ENCODE assay signal across 10 mouse cellular contexts in genomic region chr3:134390472-134391336, GRCm38 (mm10).
DNase-seq lines count a peak whose midpoint lies in the region; ATAC-seq lines count a peak whose summit lies in the region.
"Had no signal": no experiment of that assay in that cellular context is flagged by ENCODE, and none has a peak within 500 bp of the region (broad histone marks: within the 10 kb centered on the region; RNA-seq: fewer than 3 reads in every experiment).

No protein-coding gene starts in this region.

- peak; percentile 98 for ATAC-seq in hindbrain, embryonic 15.5 days (ENCODE audit: low FRiP score, low read depth)
- no peak for ATAC-seq in hindbrain, embryonic 11.5 days (ENCODE audit: low FRiP score)

- H3K4me1 ChIP-seq in hindbrain, embryonic 15.5 days (replicated peaks), result no peaks in the 10 kb centered on the region
- H3K4me1 ChIP-seq in hindbrain, embryonic 11.5 days (replicated peaks; ENCODE audit: control insufficient read depth, insufficient read depth, low read length), result no peaks in the 10 kb centered on the region

- no peak for DNase-seq in hindbrain, embryonic 11.5 days (ENCODE audit: low spot score)
- DNase-seq in NIH3T3 (ENCODE audit: low read depth) (peak; percentile 2), MN1 (ENCODE audit: low spot score) (no peak)
- peak; percentile 60 for DNase-seq in brain, adult 2 months (ENCODE audit: low read depth, low spot score)
- DNase-seq in heart, adult 9 months (ENCODE audit: low spot score in 2 of 2), result peak; percentile 9 to 36
- DNase-seq in embryo, embryonic 9.5 days (ENCODE audit: extremely low spot score), result no peak
- no peak for DNase-seq in lung, postnatal 25 days (ENCODE audit: low spot score)
- DNase-seq: thymus, postnatal 14 days had no signal

- 0 out of 2 replicates have a peak overlapping the region, but pooled peaks have one; percentile 4 for H3K27ac ChIP-seq in hindbrain, embryonic 15.5 days (replicated peaks)
- H3K27ac ChIP-seq in hindbrain, embryonic 11.5 days (ENCODE audit: low read depth, low read length), result no peak overlapping the region
- H3K27ac ChIP-seq: macrophage had no signal

- no peak overlapping the region for H3K9ac ChIP-seq in hindbrain, embryonic 15.5 days
- no peak overlapping the region for H3K9ac ChIP-seq in hindbrain, embryonic 11.5 days (ENCODE audit: low read depth, low read length)

- H3K4me2 ChIP-seq in hindbrain, embryonic 15.5 days, result no peak overlapping the region
- no peak overlapping the region for H3K4me2 ChIP-seq in hindbrain, embryonic 11.5 days (replicated peaks; ENCODE audit: low read depth, low read length)

- WGBS in hindbrain, embryonic 15.5 days, result 50% methylated on average over 4 of the region's 4 CpGs
- WGBS in hindbrain, embryonic 11.5 days, result 78% methylated on average over 4 of the region's 4 CpGs

- no peaks in the 10 kb centered on the region for H3K27me3 ChIP-seq in hindbrain, embryonic 15.5 days
- no peaks in the 10 kb centered on the region for H3K27me3 ChIP-seq in hindbrain, embryonic 11.5 days (ENCODE audit: control insufficient read depth, insufficient read depth, low read length)

- H3K4me3 ChIP-seq in hindbrain, embryonic 15.5 days, result no peak overlapping the region
- H3K4me3 ChIP-seq in hindbrain, embryonic 11.5 days (ENCODE audit: low read depth, low read length), result no peak overlapping the region

- no peaks in the 10 kb centered on the region for H3K36me3 ChIP-seq in hindbrain, embryonic 15.5 days
- H3K36me3 ChIP-seq in hindbrain, embryonic 11.5 days (ENCODE audit: control insufficient read depth, insufficient read depth, low read length), result no peaks in the 10 kb centered on the region

- no peaks in the 10 kb centered on the region for H3K9me3 ChIP-seq in hindbrain, embryonic 15.5 days
- no peaks in the 10 kb centered on the region for H3K9me3 ChIP-seq in hindbrain, embryonic 11.5 days (ENCODE audit: control insufficient read depth, low read length)

Comparison
In these comparisons a context has a peak if more than half of its experiments do, and no peak if none do; other contexts are left out.
1. DNase-seq: peak in NIH3T3 (single experiment), brain, adult 2 months (single experiment) and heart, adult 9 months (2 of 2); none in hindbrain, embryonic 11.5 days (single experiment), embryo, embryonic 9.5 days (single experiment), lung, postnatal 25 days (single experiment) and MN1 (single experiment).